Mouse (Mus musculus): ENCODE results near the gene Trappc5.

- TF ChIP-seq POLR2A (IDR thresholded peaks at IDR 0.05; ENCODE audit: extremely low read depth, insufficient read depth, low read length) (no peak), CTCF (IDR thresholded peaks at IDR 0.05; ENCODE audit: low read depth, low read length) (no peak)
These were observed 44.9 kb downstream of the Trappc5 start for GRCm38 (mm10) chr8:3721041-3721440.
